Mouse (Mus musculus) MEL-GATA-1-ER (cell line): ENCODE results near the gene Vmn1r71.
"Not testable (repeated sequence)": the region's sequence is repeated elsewhere in the genome, so short reads cannot be mapped to it uniquely, and the experiment has no call there.

Experiments
- DNase-seq: peaks from one replicate; pipeline ENCODE4 v3.0.0-alpha.2; 2012; ENCODE audit warnings: low read depth; ENCODE audit errors: extremely low read depth

Vmn1r71 gene

DNA sequence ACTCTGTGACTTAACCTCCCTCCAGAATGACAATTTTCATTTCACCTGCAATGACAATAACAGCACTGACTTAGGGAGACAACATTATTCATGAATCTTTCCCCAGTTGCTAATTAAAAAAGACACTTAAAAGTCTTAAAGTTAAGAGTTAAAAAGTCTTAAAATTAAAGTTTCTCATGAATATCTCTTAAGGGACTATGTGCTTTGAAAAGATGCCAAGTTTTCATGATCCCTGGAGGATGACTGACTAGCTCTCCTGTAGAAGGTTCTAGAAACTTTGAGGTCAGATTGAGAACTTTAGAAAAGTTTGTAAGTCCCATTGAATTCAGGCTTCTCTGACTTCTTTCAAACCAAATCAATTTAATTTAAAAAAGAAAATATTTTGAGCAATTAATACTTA is at the start of gene Vmn1r71:
Gene Vmn1r71 (minus strand): TSS at position 101 of the 400 bp plus-strand sequence.
- DNase-seq: no peak

DNA sequence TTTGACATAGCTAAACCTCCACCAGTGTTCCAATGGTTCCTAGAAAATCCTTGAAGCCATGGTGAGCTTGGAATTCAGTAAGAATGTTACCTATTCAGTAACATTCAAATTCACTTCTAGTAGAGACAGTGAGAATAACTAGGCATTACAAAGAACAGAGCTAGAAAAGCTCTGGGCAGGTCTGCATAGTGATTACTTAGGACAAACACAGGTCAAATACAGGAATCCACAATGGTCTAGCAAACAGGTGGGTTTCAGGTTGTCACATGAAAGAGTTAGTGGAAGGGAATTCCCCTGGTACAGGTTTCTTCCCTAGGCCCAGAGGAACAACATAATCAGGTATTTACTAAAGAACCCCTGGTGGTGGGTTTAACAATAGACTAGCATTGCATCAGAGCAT is 3.4 kb upstream of the Vmn1r71 start:
- DNase-seq: not testable (repeated sequence)
